Mouse (Mus musculus) heart, embryonic 15.5 days (tissue): ENCODE data around the gene Rbm33. TPM values are rescaled to one million over a fixed set of nuclear protein-coding genes. Genes with fewer than 3 reads are reported as not detected.

Source experiments
- ATAC-seq: fragments of 200-750 bp; cut with Nextera tagmentation; replicated peaks from 2 replicates; pipeline ENCODE4 v1.8.0; 2017; ENCODE audit warnings: low read depth, moderate TSS enrichment; ENCODE audit not compliant: insufficient number of reproducible peaks, insufficient read depth, low FRiP score
- H3K27ac ChIP-seq: fragments of 300-500 bp; sonication (generic); 2 replicates; pipeline ENCODE4 v1.5.1; 2015; ENCODE audit warnings: mild to moderate bottlenecking, inconsistent platforms
- H3K27me3 ChIP-seq: fragments of 300-500 bp; sonication (generic); 2 replicates; pipeline ENCODE4 v1.6.1; 2015; ENCODE audit warnings: inconsistent platforms
- H3K36me3 ChIP-seq: fragments of 300-500 bp; sonication (generic); 2 replicates; pipeline ENCODE4 v1.6.1; 2015; ENCODE audit warnings: mild to moderate bottlenecking, inconsistent platforms
- H3K4me1 ChIP-seq: fragments of 300-500 bp; sonication (generic); replicated peaks from 2 replicates; pipeline ENCODE4 v1.6.1; 2015; ENCODE audit warnings: inconsistent platforms
- H3K4me2 ChIP-seq: fragments of 300-500 bp; sonication (generic); 2 replicates; pipeline ENCODE4 v1.6.1; 2015; ENCODE audit warnings: inconsistent platforms, mild to moderate bottlenecking, moderate library complexity
- H3K4me3 ChIP-seq: fragments of 300-500 bp; sonication (generic); 2 replicates; pipeline ENCODE4 v1.5.1; 2015; ENCODE audit warnings: mild to moderate bottlenecking, inconsistent platforms
- H3K9ac ChIP-seq: fragments of 300-500 bp; sonication (generic); 2 replicates; pipeline ENCODE4 v1.6.1; 2015; ENCODE audit warnings: mild to moderate bottlenecking, inconsistent platforms
- H3K9me3 ChIP-seq: fragments of 300-500 bp; sonication (generic); replicated peaks from 2 replicates; pipeline ENCODE4 v1.6.1; 2016; ENCODE audit warnings: inconsistent platforms
- WGBS: fragments of 180-500 bp; shearing (Covaris S2); methylation state at CpG from one replicate; pipeline ENCODE4 v1.1.7; 2015; ENCODE audit warnings: mixed read lengths; 5-methylcytosine and 5-hydroxymethylcytosine counted together
- polyA plus RNA-seq: library from polyadenylated mRNA; unstranded; fragments of >200 nt; fragmentation: Nextera tagmentation; extraction: Ambion mirVana; gene quantifications from 2 replicates; pipeline ENCODE4 v1.2.1, GENCODE M21; 2015

The Rbm33 gene
- polyA plus RNA-seq, 1 experiment from 2014 or later: 9.3 TPM

DNA sequence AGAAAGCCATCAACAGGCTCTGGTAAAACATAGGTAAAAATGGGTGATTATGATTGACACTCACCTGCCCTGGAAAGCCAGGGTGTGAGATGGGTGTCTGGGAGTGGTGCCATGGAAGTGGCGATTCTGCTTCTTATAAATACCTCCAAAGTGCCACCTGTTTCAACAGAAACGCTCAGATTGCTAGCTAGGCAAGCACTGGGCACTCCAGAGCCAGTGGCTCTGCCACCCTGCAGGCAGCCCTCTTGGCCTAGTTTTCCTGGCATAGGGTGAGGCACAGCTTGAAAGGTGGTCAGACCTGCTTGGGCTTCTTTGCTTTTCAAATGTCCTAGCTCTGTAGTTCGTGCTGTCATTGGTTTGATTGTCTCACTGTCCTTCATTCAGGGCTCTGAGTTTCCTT is 97.2 kb downstream of the Rbm33 start:
- Histone ChIP-seq H3K4me3 (no peak overlapping the region), H3K27ac (no peak overlapping the region), H3K4me2 (no peak overlapping the region), H3K9ac (no peak overlapping the region), H3K27me3 (no peaks in the 10 kb centered on the region), H3K4me1 (no peaks in the 10 kb centered on the region), H3K9me3 (no peaks in the 10 kb centered on the region), H3K36me3 (peaks cover 77% of the 10 kb centered on the region)
- WGBS: 90% methylated on average over 3 of the region's 3 CpGs
- ATAC-seq: no peak

DNA sequence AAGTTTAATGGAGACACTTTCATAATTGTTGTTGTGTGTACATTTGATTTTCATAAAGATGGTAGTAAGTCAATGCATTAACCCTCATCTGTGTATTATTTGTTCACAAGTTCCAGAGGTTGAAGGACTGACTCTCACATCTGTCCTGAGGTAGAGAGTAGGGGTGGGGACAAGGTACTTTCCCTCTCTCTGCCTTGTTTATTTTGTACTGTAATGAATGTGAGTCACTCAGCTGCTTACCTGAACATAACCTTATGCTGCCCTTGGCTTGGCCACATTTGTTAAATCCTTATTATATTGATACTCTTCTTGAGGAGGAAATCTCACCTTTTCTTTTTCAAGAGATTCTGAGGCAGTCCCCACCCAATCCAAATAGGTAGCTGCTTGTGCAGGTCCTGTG is 99.1 kb downstream of the Rbm33 start:
- Histone ChIP-seq H3K4me2 (no peak overlapping the region), H3K27me3 (no peaks in the 10 kb centered on the region), H3K4me1 (0 out of 2 replicates have a peak, but pooled peaks cover 5% of the 10 kb centered on the region), H3K27ac (no peak overlapping the region), H3K36me3 (peaks cover 69% of the 10 kb centered on the region), H3K4me3 (no peak overlapping the region), H3K9ac (no peak overlapping the region), H3K9me3 (no peaks in the 10 kb centered on the region)
- ATAC-seq: no peak

DNA sequence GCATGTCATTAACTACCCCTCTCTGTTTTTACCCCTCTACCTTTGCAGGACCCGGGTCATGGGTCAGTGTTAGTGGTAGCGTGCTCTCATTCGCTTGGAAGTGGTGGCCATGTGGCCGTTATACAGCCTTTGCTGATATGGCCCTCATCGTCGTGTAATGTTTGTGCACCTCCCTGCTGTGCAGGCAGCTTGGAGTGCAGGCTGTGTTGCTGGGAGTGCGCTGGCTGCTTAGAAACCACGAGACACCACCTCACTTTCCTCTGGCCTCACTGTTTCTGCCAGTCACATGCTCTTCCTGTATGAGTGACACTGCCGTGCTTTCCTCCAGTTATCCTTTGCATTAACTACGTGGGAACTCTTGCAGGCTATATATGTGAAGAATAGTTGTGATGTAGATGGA is 101.8 kb downstream of the Rbm33 start:
- Histone ChIP-seq H3K9me3 (no peaks in the 10 kb centered on the region), H3K4me2 (no peak overlapping the region), H3K27ac (no peak overlapping the region), H3K9ac (no peak overlapping the region), H3K27me3 (no peaks in the 10 kb centered on the region), H3K36me3 (peaks cover 47% of the 10 kb centered on the region), H3K4me1 (0 out of 2 replicates have a peak, but pooled peaks cover 5% of the 10 kb centered on the region), H3K4me3 (no peak overlapping the region)
- whole genome bisulfite sequencing: 83% methylated on average over 10 of the region's 10 CpGs
- no peak for ATAC-seq

DNA sequence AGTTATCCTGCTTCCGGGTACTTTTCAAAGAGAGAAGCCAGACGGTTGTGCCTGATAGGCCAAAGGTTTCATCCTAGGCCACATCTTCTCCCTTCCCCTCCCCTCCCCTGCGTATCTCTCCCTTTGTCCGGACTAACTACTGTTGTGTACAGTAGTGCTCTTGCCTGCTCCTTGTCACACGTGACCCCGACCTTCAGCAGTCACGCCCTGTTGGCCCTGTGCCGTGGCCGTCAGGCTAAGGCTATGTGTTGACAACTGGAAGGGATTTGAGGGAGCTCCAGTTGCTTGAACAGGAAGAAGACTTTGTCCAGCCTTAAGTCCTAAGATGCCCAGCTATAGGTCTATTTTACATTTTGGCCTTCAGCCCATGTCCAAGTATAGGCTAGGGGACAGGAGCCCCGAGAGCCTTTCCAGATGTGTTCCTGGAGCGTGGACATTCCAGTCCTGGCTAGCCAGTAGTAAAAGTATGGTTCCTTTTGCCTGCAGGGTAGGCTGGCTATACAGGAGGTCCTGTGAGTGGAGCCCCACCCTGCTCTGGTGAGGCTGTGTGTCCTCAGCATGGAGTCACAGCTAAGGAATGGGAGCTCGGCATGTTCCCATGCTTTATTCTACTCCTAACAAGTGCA is 102.8 kb downstream of the Rbm33 start:
- Histone ChIP-seq H3K27me3 (no peaks in the 10 kb centered on the region), H3K4me3 (no peak overlapping the region), H3K27ac (no peak overlapping the region), H3K4me2 (no peak overlapping the region), H3K9me3 (no peaks in the 10 kb centered on the region), H3K9ac (no peak overlapping the region), H3K36me3 (peaks cover 37% of the 10 kb centered on the region), H3K4me1 (0 out of 2 replicates have a peak, but pooled peaks cover 5% of the 10 kb centered on the region)
- 65% methylated on average over 12 of the region's 12 CpGs for WGBS
- ATAC-seq: peak; percentile 67; the same call in 1 of the 2 replicates

DNA sequence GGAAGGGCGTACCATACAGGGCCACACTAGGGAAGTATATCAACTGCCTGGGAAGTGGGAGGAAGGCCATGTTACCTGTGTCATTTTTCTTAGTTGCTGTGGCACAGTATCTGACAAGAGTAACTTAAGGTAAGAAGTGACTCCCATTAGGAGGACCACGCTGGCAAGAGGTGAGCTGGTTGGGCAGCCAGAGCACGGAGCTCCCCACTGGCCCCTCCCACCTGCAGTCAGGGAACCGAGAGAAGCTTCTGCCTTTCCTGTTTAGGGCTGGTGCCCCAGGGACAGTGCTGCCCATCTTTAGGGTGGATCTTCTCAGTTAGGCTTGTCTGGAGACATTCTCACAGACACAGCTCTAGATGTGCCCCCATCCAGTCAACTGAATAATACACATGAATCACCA is 106.9 kb downstream of the Rbm33 start:
- Histone ChIP-seq H3K9ac (no peak overlapping the region), H3K36me3 (peaks cover 2% of the 10 kb centered on the region; the same call in 1 of the 2 replicates), H3K4me1 (0 out of 2 replicates have a peak, but pooled peaks cover 5% of the 10 kb centered on the region), H3K9me3 (no peaks in the 10 kb centered on the region; the same call in 1 of the 2 replicates), H3K27me3 (no peaks in the 10 kb centered on the region), H3K4me3 (no peak overlapping the region), H3K4me2 (no peak overlapping the region), H3K27ac (no peak overlapping the region)
- 63% methylated on average over 4 of the region's 4 CpGs for WGBS
- ATAC-seq: no peak

DNA sequence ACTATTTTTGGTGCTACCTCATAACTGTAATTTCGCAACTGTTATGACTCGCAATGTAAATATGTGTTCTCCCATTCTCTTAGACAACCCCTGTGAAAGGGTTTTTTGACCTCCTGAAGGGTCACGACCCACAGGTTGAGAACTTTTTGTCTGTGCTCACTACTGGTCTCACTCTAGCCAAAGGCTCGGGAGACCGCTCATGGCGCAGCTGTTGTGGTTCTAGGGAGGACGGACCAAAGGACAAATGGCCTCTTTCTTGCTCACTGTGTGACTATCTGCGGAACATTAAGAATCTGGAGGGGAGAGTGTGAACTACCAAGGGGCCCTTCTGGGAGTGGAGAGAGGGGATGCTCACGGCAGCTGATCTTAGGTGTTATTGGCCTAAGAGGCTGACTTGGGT is 109.0 kb downstream of the Rbm33 start:
- WGBS: 91% methylated on average over 9 of the region's 9 CpGs
- no peak overlapping the region for H3K4me2 ChIP-seq
- ATAC-seq: no peak

DNA sequence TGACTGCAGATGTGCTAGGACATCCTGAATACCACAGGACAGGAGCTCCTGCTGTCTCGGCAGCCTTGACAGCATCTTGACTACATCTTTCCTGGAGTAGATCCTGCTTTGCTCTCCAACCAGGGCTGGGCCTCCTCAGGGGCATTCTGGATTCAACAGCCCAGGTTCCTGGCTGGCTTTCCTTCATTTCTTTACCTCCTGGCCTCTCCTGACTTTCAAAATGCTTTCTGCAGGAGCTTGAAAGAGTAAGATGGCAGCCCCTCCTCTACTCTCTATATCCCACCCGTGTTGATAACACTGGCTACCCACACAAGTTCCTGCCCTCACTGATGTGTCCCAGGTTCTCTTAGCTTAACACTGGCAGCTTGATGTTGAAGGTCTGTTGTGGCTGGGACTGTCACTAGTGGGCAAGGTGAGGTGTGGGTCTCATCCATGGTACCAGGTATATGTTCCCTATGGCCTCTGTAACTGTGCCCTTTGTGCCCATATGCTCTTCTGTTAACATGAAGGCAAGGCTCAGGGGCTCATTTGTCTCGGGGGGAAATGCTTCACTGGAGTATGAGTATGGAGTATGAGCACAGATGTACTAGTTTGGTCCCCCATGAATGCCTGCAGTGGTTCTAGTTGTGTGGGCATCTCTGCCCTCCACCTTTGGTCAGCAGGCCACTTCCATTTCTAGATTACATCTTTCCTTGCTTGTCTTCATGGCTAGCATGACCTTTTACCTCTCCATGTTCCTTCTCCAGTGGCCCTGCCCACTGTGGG is 133.4 kb downstream of the Rbm33 start:
- Histone ChIP-seq H3K4me1 (no peaks in the 10 kb centered on the region), H3K9ac (no peak overlapping the region), H3K36me3 (no peaks in the 10 kb centered on the region), H3K4me3 (no peak overlapping the region), H3K4me2 (no peak overlapping the region), H3K27me3 (peaks cover 9% of the 10 kb centered on the region), H3K9me3 (no peaks in the 10 kb centered on the region), H3K27ac (no peak overlapping the region)
- WGBS: 41% methylated on average over 3 of the region's 3 CpGs
- ATAC-seq: no peak

More for the DNA sequence above, 109.0 kb downstream of the Rbm33 start:
- no peak overlapping the region for H3K27ac ChIP-seq
- H3K9ac ChIP-seq: no peak overlapping the region
- no peaks in the 10 kb centered on the region for H3K27me3 ChIP-seq
- no peak overlapping the region for H3K4me3 ChIP-seq
- no peaks in the 10 kb centered on the region for H3K4me1 ChIP-seq
- H3K36me3 ChIP-seq: no peaks in the 10 kb centered on the region
- H3K9me3 ChIP-seq: no peaks in the 10 kb centered on the region; the same call in 1 of the 2 replicates

DNA sequence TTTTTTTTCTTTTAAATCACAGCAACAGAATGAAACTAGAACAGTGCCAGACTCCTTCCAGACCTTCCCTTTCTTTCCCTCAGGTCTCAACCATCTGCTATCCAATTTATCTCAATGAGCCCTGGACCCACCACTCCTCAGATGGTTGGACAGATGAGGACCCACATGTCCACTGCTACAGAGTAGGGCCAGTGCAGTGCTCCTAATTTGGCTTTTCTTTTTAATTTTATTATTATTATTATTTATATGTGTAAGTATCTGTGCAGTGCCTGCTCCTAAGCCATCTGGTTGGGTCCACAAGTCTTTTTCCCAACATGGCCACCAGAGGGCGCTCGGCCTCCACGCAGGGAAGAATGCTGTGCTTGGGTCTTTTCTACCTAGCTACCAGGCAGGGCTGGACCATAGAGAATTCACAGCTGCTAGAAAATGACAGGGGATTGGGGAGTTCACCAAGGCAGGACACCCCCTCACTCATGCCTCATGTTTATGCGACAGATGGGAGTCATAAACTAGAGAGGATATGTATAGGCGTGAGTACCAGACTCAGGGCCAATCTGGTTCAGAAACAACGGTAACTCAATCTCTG is 134.2 kb downstream of the Rbm33 start:
- H3K9me3 ChIP-seq: no peaks in the 10 kb centered on the region
- H3K4me3 ChIP-seq: no peak overlapping the region
- no peak overlapping the region for H3K4me2 ChIP-seq
- no peak overlapping the region for H3K9ac ChIP-seq
- no peaks in the 10 kb centered on the region for H3K36me3 ChIP-seq
- no peak for ATAC-seq
- peaks cover 17% of the 10 kb centered on the region for H3K27me3 ChIP-seq
- H3K27ac ChIP-seq: no peak overlapping the region
- no peaks in the 10 kb centered on the region for H3K4me1 ChIP-seq
- WGBS: 31% methylated on average over 6 of the region's 6 CpGs

DNA sequence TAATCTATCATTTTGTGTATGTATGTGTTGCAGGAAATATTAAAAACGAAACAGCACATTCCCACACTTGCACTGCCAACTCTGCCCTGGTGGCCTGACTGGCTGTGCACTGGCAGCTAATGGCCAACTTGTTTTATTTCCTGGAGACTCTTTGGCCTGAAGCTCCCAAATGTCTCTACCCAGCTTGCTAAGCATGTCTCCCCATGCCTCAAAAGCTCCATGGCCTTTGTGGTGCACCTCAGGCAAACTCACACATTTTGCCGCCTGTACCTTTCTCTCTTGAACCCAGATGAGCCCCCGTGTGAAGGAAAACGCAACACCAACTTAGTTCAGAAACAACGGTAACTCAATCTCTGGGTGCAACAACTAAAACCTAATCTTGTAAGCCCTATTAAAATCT is 136.2 kb downstream of the Rbm33 start:
- ATAC-seq: no peak
- Histone ChIP-seq H3K27me3 (peaks cover 36% of the 10 kb centered on the region), H3K36me3 (no peaks in the 10 kb centered on the region), H3K4me2 (no peak overlapping the region), H3K27ac (no peak overlapping the region), H3K4me1 (peaks cover 5% of the 10 kb centered on the region), H3K4me3 (no peak overlapping the region), H3K9me3 (no peaks in the 10 kb centered on the region), H3K9ac (no peak overlapping the region)
- 76% methylated on average over 5 of the region's 5 CpGs for WGBS

DNA sequence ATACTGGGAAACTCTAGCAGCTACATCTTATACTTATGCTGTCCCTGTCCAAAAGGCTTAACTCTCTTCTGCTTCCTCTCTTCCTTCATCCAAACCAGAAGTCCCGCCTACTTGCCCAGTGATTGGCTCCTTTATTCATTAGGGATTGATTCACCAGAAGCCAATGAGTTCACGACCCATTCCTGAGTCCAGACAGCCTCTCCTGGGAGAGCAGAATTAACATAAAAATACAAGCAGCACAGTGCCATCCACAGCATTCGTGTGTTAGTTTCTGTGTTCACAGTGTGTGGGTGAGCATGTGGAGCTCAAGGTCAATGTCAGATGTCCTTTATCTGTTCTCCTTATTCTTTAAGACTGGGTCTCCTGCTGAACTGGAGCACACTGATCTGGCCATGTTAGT is 136.6 kb downstream of the Rbm33 start:
- WGBS: 43% methylated on average over 3 of the region's 3 CpGs
- H3K4me1 ChIP-seq: peaks cover 9% of the 10 kb centered on the region
- no peaks in the 10 kb centered on the region for H3K9me3 ChIP-seq
- no peak overlapping the region for H3K4me3 ChIP-seq
- no peak overlapping the region for H3K27ac ChIP-seq
- no peaks in the 10 kb centered on the region for H3K36me3 ChIP-seq
- no peak overlapping the region for H3K9ac ChIP-seq
- peaks cover 41% of the 10 kb centered on the region for H3K27me3 ChIP-seq
- no peak for ATAC-seq
- H3K4me2 ChIP-seq: no peak overlapping the region

DNA sequence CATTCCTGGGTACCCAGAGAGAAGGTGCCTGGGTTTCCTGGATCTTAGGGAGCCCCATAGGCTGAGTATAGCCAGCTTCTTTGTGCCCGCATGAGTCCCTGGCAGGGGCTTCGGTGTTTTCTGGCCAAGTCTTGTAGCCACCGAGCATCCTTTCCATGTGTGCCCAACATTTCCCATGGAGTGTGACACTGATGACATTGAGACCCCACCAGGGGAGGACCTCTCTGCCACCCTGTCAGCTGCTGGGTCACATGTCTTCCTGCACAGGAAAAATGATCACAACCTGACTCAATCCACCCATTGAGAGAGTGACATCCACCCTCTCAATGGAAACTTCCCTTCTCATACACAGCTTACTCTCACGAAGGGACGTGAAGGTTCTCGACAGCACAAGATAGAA is 137.6 kb downstream of the Rbm33 start:
- Histone ChIP-seq H3K27ac (no peak overlapping the region), H3K4me3 (no peak overlapping the region), H3K4me1 (peaks cover 19% of the 10 kb centered on the region), H3K9me3 (no peaks in the 10 kb centered on the region), H3K9ac (no peak overlapping the region), H3K36me3 (no peaks in the 10 kb centered on the region), H3K27me3 (peaks cover 51% of the 10 kb centered on the region), H3K4me2 (no peak overlapping the region)
- WGBS: 91% methylated on average over 6 of the region's 6 CpGs
- no peak for ATAC-seq
